Mouse (Mus musculus): ENCODE data around the gene Sdhaf1.

DNA sequence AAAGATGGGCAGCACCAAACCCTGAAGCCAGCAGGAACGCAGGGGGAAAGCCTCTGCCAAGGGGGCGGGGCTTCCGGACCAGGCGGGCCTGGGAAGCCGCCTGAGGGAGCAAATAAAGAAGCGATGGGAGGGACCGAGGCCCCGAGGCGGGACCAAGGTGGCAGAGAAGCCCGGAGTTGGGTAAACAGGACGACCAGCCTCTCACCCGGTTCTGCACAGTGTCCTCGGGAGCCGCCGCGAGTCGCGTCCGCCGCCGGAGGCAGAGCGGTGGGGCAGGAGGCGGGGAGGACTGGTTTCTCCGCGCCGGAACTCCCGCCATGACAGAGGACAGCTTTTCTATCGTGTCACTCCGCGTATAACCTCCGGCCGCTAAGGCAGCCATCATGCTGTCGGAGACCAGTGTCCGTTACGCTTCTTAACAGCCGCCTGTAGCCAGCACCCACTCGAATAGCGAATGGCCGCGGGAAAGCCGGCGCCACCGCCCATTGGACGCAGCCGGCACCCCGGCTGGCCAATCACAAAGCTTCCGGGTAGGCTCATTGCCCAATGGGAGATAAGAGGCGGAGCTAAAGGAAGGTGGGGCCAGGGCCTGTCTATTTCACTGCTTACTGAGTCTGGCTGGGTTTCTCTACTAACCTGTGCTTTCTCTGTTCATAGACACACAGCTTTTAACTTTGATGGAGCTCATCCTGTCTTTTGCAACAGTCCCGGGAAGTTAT is 43.6 kb downstream of the Sdhaf1 start, which contains the start of the genes Thap8 and Wdr62:
- TF ChIP-seq GATA1 (IDR thresholded peaks at IDR 0.05; ENCODE audit: borderline replicate concordance, low read length): no peak
- TF ChIP-seq FLI1 (IDR thresholded peaks at IDR 0.05; ENCODE audit: low read length): peak; percentile 38; the same call in 1 of the 2 replicates

All from megakaryocyte, embryonic 14.5 days (primary cell).